Mouse (Mus musculus) embryonic facial prominence, embryonic 10.5 days (tissue): ENCODE results near the gene Mrps23. TPM values are rescaled to one million over a fixed set of nuclear protein-coding genes. Genes with fewer than 3 reads are reported as not detected.
A peak's percentile ranks its signal among the peaks of the same experiment; 100 is the strongest.

Source experiments
- DNase-seq: peaks from one replicate; pipeline ENCODE4 v3.0.0-alpha.2; 2017; ENCODE audit warnings: low spot score
- H3K27ac ChIP-seq: fragments of 300-500 bp; sonication (generic); replicated peaks from 2 replicates; pipeline ENCODE4 v1.5.1; 2016; ENCODE audit warnings: mild to moderate bottlenecking
- H3K27me3 ChIP-seq: fragments of 300-500 bp; sonication (generic); replicated peaks from 2 replicates; pipeline ENCODE4 v1.6.1; 2016; ENCODE audit warnings: low read depth, mild to moderate bottlenecking; ENCODE audit not compliant: poor library complexity, severe bottlenecking
- H3K36me3 ChIP-seq: fragments of 300-500 bp; sonication (generic); replicated peaks from 2 replicates; pipeline ENCODE4 v1.6.1; 2016; ENCODE audit warnings: mild to moderate bottlenecking, moderate library complexity
- H3K4me1 ChIP-seq: fragments of 300-500 bp; sonication (generic); 2 replicates; pipeline ENCODE4 v1.6.1; 2016
- H3K4me3 ChIP-seq: fragments of 300-500 bp; sonication (generic); 2 replicates; pipeline ENCODE4 v1.5.1; 2016; ENCODE audit warnings: mild to moderate bottlenecking, moderate library complexity
- H3K9me3 ChIP-seq: fragments of 300-500 bp; sonication (generic); 2 replicates; pipeline ENCODE4 v1.6.1; 2016; ENCODE audit warnings: mild to moderate bottlenecking
- WGBS: fragments of 180-500 bp; shearing (Covaris S2); methylation state at CpG from one replicate; pipeline ENCODE4 v1.1.7; 2016; 5-methylcytosine and 5-hydroxymethylcytosine counted together
- polyA plus RNA-seq: library from polyadenylated mRNA; unstranded; fragments of >200 nt; fragmentation: Nextera tagmentation; extraction: Ambion mirVana; gene quantifications from 2 replicates; pipeline ENCODE4 v1.2.1, GENCODE M21; 2016

Mrps23 gene
- polyA plus RNA-seq, 1 experiment from 2014 or later, result 60.4 TPM

DNA sequence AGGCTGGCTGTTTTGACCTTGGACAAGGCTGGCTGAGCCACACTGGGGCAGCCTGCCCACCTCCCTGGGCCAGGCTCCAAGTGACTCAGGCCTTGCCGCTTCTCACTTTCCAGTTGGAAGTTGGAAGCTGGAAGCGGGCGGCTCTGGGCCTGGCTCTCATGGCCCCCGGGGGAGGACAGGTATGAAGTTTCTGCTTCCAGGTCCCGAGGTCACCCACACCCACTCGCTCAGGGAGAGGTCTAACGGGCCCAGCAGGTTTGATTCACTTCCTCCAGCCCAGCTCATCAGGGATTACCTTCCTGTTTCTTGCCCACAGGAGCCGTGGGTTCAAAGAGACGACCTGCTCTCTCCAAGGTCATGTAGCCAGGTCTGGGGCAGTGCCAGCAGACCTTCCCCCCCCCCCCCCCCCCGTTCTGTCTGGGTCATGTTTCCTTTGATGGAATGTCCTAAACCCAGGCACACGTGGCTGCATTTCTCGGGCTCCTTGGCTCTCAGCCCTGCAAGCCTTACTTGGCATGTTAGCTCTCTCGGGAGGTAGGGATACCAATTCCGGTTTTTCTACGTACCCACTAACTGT lies 39.3 kb upstream of the Mrps23 start:
- Histone ChIP-seq H3K36me3 (0 out of 2 replicates have a peak, but pooled peaks cover 4% of the 10 kb centered on the region), H3K27ac (peak overlapping the region; percentile 82), H3K9me3 (no peaks in the 10 kb centered on the region), H3K4me3 (0 out of 2 replicates have a peak overlapping the region, but pooled peaks have one; percentile 8), H3K4me1 (peaks cover 82% of the 10 kb centered on the region), H3K27me3 (peaks cover 23% of the 10 kb centered on the region)
- whole genome bisulfite sequencing, result 27% methylated on average over 15 of the region's 15 CpGs
- peak; percentile 63 for DNase-seq

DNA sequence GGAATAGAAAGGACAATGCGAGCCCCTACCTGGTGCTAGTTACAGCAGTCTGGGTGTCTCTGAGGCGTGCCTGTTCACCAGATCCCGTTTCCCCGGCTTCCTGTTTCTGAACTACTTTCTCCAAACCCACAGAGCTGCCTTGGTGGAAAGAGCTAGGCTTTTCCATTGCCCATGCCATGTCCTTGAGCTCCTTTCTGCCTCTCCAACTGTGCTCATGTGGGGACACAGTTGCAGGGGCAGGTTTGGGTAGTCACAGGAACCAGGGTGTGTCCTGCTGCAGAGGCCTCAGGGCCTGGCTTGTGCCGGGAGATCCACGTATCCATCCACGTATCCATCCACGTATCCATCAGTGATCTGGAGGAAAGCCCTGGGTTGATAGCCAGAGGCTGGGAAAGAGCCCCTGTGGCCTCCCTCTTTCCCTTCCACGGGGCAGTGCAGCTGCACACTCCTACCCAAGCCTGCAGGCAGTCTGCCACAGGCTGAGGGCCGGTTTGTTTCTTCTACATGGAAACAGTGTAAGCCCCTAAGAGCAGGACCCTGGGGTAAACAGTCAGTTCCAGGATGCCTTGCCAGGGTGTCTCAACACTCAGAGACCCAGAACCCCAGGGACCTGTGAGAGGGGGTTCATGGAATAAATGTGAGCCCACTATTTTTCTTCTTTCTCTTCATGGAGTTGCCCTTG lies 38.4 kb upstream of the Mrps23 start:
- WGBS, result 69% methylated on average over 10 of the region's 10 CpGs

DNA sequence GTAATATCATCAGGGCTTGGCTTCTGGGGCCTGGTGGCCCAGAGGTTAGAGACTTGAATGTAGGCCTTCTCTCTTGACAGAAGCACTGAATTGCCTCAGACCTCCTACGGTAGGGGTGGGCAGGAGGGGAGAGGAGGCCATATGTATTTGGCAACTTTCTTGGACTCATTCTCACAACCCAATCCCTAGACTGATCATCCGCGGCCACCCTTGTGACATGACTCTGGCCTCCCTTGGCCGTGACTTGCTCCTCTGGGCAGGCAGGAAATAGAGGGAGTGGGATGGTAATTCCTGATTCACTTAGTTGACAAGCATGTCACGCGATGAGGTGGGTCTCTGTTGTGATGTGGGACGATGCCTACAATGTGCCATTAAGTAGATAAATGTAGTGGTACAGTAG lies 37.7 kb upstream of the Mrps23 start:
- Histone ChIP-seq H3K27me3 (peaks cover 37% of the 10 kb centered on the region), H3K36me3 (0 out of 2 replicates have a peak, but pooled peaks cover 9% of the 10 kb centered on the region), H3K27ac (peak overlapping the region; percentile 82; the same call in 1 of the 2 replicates), H3K4me1 (peaks cover 82% of the 10 kb centered on the region), H3K4me3 (no peak overlapping the region), H3K9me3 (no peaks in the 10 kb centered on the region)
- 89% methylated on average over 7 of the region's 7 CpGs for WGBS
- DNase-seq, result no peak

More for the DNA sequence above, 38.4 kb upstream of the Mrps23 start:
- Histone ChIP-seq H3K36me3 (0 out of 2 replicates have a peak, but pooled peaks cover 5% of the 10 kb centered on the region), H3K9me3 (no peaks in the 10 kb centered on the region), H3K4me3 (no peak overlapping the region), H3K27me3 (peaks cover 33% of the 10 kb centered on the region), H3K27ac (peak overlapping the region; percentile 82), H3K4me1 (peaks cover 82% of the 10 kb centered on the region)
- no peak for DNase-seq

DNA sequence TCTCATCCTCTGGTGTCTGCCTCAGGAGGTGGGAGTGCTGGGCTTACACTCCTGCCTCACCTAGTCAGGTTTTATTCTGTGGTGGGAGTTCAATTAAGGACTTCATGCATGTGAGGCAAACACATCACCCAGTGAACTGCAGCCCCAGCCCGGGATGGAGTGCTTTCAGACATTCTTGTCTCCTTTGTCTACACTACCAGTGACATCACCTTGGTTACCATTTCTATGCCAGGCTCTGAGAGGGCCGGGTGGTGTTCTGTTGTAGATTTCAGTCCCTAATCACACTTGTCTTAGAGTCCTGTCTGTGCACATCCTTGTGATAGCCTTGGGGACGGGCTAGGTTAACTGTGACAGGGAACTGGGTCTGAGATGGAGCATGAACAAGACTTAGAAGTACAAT lies 35.6 kb upstream of the Mrps23 start:
- Histone ChIP-seq H3K36me3 (0 out of 2 replicates have a peak, but pooled peaks cover 11% of the 10 kb centered on the region), H3K9me3 (no peaks in the 10 kb centered on the region), H3K27ac (no peak overlapping the region), H3K27me3 (peaks cover 37% of the 10 kb centered on the region), H3K4me3 (no peak overlapping the region), H3K4me1 (peaks cover 84% of the 10 kb centered on the region)
- 57% methylated on average over 3 of the region's 3 CpGs for WGBS
- no peak for DNase-seq

DNA sequence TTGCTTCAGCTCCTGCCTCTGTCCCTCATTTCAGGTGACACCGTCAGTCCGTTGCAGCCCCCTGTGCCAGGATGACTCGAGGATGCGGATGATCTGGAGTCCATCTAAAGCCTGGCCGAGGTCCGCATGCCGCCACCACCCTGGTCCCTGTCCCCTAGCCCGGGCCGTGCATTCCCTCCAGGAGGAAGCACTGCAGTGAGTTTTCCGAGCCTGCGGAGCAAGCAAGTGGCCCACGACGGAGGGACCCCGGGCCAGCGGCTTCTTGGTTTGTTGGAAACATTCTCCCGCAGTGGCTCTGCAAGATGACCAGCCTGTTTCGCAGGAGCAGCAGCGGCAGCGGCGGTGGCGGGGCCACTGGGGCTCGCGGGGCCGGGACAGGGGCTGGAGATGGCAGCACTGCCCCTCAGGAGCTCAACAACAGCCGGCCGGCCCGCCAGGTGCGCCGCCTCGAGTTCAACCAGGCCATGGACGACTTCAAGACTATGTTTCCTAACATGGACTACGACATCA lies 34.6 kb upstream of the Mrps23 start:
- Histone ChIP-seq H3K4me3 (peak overlapping the region; percentile 43), H3K9me3 (no peaks in the 10 kb centered on the region), H3K4me1 (peaks cover 85% of the 10 kb centered on the region), H3K27ac (peak overlapping the region; percentile 73), H3K27me3 (peaks cover 37% of the 10 kb centered on the region), H3K36me3 (0 out of 2 replicates have a peak, but pooled peaks cover 11% of the 10 kb centered on the region)
- peak; percentile 50 for DNase-seq
- 17% methylated on average over 32 of the region's 32 CpGs for WGBS

DNA sequence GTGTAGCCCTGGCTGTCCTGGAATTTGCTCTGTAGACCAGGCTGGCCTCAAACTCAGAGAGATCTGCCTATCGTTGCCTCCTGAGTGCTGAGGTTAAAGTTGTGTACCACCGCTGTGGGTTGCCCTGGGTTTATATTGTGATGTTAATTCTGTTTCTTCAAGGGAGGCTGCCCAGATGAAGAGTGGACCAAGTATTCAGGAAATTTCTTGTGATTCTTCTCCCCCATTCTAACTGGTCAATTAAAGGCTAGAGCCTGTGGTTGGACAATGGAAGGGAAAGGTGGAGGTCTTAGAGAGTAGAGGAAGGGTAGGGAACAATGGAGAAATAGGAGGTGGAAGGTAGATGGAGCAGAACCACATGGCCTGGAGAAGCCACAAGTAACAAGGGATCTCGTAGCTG lies 33.6 kb upstream of the Mrps23 start:
- peaks cover 37% of the 10 kb centered on the region for H3K27me3 ChIP-seq
- 66% methylated on average over 3 of the region's 3 CpGs for WGBS

DNA sequence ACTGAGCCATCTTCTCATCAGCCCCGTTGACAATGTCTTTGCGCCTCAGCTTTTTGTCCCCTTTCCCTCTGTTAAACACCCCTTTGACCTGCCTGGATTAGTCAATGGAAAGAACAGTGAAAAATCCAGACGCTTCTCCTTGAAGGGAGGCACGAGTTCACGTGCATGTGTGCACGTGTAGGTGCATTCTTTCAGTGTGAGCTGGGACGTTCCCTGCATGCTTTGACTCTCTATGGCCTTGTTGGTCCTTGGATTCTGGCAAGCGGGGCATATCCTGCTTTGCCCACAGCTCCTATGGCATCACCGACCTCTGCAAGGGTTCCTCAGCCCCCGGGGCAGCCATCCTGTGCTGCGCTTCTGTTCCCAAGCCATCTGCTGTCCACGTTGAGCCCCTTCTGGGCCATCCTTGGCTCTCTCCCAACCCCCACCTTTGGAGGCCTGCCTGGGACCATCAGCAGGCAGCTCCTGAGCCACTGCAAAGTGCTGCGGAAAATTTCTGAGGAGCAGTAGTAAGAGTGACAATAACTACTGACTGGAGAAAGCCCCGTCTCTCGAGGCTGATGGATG lies 32.2 kb upstream of the Mrps23 start:
- Histone ChIP-seq H3K4me3 (no peak overlapping the region), H3K4me1 (peaks cover 67% of the 10 kb centered on the region), H3K9me3 (no peaks in the 10 kb centered on the region), H3K36me3 (peaks cover 20% of the 10 kb centered on the region), H3K27me3 (peaks cover 37% of the 10 kb centered on the region), H3K27ac (peak overlapping the region; percentile 84)
- no peak for DNase-seq
- 70% methylated on average over 15 of the region's 15 CpGs for WGBS

More for the DNA sequence above, 33.6 kb upstream of the Mrps23 start:
- no peak for DNase-seq
- H3K27ac ChIP-seq, result no peak overlapping the region
- no peaks in the 10 kb centered on the region for H3K9me3 ChIP-seq
- peaks cover 75% of the 10 kb centered on the region for H3K4me1 ChIP-seq
- H3K36me3 ChIP-seq, result 0 out of 2 replicates have a peak, but pooled peaks cover 15% of the 10 kb centered on the region
- no peak overlapping the region for H3K4me3 ChIP-seq

DNA sequence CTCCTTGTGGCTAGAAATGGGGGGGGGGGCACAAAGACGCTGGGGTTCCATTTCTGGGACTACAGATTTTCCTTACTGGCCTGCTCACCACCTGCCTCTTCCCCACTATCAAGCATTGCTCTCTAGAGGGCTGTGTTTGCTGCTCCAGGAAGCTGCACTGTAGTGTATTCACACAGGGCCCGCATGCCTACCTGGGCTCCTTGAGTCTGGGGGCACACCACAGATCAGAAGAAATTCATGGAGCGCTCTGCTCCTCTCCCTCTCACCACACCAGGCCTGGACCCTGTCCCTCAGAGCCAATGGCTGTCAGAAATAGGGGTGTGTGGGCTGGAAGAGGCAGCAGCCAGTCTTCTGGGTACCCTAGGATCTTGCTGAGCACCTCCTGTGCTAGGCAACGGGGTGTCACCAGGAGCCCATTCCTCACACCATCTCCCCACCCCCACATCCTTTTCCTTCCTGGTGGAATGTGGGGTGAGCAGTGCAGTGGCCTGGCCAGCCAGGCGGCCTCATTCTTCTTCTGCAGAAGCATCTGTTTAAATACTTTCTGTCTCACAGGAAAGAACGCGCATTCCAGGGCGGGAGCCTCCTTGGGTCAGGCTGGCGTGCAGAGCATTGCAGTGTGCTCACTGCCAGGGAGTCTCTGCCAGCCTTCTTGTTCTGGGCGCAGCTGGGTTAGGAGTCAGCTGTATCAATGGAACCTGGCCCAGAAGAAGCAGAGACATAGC lies 31.4 kb upstream of the Mrps23 start:
- peaks cover 35% of the 10 kb centered on the region for H3K27me3 ChIP-seq
- H3K4me3 ChIP-seq, result peak overlapping the region; percentile 37; the same call in 1 of the 2 replicates
- H3K9me3 ChIP-seq, result no peaks in the 10 kb centered on the region
- peaks cover 74% of the 10 kb centered on the region for H3K4me1 ChIP-seq
- WGBS, result 23% methylated on average over 10 of the region's 10 CpGs
- peak overlapping the region; percentile 84 for H3K27ac ChIP-seq
- peaks cover 28% of the 10 kb centered on the region for H3K36me3 ChIP-seq
- DNase-seq, result peak; percentile 74

DNA sequence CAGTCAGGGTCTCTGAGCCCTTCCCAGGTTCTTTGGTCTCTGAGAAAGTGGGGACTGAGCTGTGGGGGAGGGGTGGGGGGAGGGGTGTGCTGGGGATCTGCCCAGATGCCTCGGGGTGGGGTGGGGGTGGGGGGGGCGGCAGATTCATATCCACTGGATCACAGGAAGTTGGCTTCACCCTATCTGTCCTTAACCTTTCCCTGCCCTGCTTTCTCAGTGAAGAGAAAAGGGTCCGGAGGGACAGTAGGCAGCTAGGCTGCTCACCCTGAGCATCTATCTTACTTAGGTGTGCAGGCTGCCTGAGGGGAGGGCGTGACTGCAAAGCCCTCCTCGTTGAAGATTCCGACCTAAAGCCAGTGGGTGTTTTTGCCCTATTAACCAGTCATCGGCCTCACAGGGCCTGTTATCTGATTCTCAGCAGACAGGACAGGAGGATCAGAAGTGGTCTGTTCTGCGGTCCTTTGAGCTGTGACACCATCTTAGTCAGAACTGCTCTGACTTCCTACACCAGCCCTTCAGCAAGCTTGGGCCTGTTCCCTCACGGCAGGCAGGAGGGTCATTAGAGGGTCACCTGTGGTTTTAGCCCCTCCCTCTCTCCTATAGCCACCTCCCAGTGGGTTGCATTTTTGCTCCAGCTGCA lies 30.7 kb upstream of the Mrps23 start:
- WGBS, result 15% methylated on average over 9 of the region's 9 CpGs
- Histone ChIP-seq H3K4me1 (peaks cover 68% of the 10 kb centered on the region), H3K36me3 (peaks cover 35% of the 10 kb centered on the region), H3K4me3 (peak overlapping the region; percentile 37; the same call in 1 of the 2 replicates), H3K27ac (peak overlapping the region; percentile 84), H3K9me3 (no peaks in the 10 kb centered on the region), H3K27me3 (peaks cover 28% of the 10 kb centered on the region)
- DNase-seq, result peak; percentile 58

DNA sequence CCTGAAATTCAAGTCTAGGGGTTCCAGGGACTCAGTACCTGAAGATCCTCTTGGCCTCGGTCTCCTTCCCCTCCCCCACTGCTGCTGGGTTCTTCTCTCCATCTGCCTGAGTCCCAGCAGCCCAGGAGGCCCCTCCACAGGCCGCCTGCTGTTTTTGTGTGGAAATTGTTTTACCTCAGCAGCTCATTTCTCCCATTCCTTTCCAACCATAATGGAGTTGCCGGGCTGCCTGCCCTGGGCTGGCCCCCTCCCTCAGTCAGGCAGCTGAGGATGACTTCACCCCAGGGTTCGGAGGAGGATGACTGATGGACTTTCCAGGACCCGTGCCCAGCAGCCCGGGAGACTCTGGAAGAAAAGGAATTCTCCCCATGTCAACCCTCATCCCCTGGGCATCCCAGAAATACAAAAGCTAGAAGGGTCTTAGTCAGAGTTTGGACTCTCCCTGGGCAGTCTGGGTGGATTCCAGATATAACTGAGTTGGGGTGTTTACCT lies 23.7 kb upstream of the Mrps23 start:
- Histone ChIP-seq H3K27me3 (no peaks in the 10 kb centered on the region), H3K27ac (peak overlapping the region; percentile 85), H3K9me3 (no peaks in the 10 kb centered on the region), H3K36me3 (peaks cover 54% of the 10 kb centered on the region), H3K4me1 (peaks cover 60% of the 10 kb centered on the region), H3K4me3 (peak overlapping the region; percentile 28)
- 22% methylated on average over 6 of the region's 6 CpGs for WGBS
- DNase-seq, result peak; percentile 57

DNA sequence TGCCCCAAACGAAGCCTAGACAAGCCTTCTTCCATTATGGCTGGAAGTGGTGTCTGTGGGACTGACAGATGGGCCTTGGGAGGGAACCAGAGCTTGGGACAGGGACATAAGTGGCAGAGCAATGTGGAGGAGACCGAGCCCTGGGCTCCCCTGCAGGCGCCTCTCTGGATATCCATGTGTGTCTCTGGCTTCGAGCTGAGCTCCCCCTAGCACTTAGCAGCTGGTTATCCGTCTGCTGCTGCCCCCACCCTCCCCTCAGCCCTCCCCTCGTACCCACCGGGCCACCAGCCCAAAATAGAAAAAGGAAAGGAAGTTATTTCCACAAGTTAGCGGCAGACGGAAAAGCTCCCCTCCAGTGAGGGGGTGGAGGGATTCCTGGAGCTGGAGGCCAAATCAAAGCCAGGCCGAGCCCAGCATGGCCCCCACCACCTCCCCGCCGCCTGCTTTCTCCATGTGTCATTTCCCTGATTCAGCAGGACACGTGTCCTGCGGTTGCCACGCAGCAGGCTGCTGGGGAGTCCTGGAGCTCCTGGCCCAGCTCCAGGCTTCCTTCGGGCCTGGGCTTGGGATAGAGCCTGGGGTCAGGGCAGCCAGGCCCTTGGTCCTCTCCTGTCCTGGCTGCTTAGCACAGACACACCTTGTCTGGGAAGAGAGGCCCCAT lies 23.1 kb upstream of the Mrps23 start:
- H3K36me3 ChIP-seq, result peaks cover 50% of the 10 kb centered on the region
- peaks cover 65% of the 10 kb centered on the region for H3K4me1 ChIP-seq
- H3K4me3 ChIP-seq, result peak overlapping the region; percentile 28
- H3K27me3 ChIP-seq, result 0 out of 2 replicates have a peak, but pooled peaks cover 1% of the 10 kb centered on the region
- H3K9me3 ChIP-seq, result no peaks in the 10 kb centered on the region
- peak; percentile 86 for DNase-seq
- 12% methylated on average over 16 of the region's 16 CpGs for WGBS
- H3K27ac ChIP-seq, result peak overlapping the region; percentile 85
